Mouse (Mus musculus) layer of hippocampus, postnatal 25 days (tissue): ENCODE results near the gene Dgcr8. TPM values are rescaled to one million over a fixed set of nuclear protein-coding genes. Genes with fewer than 3 reads are reported as not detected.
"Not testable (repeated sequence)": the region's sequence is repeated elsewhere in the genome, so short reads cannot be mapped to it uniquely, and the experiment has no call there.

Experiments used
- DNase-seq, 2 experiments: peaks; one replicate each; pipeline ENCODE4 v3.0.0; 2022; ENCODE audit warnings: mixed read lengths in 2 of 2, low spot score in 1 of 2; ENCODE audit errors: extremely low spot score in 1 of 2
- total RNA-seq, 2 experiments: library from RNA; stranded (reverse); gene quantifications; 2 replicates each; pipeline ENCODE4 v1.2.3; 2021

The Dgcr8 gene
- total RNA-seq = 10 to 100 TPM; 38.6 to 40.3 TPM

DNA sequence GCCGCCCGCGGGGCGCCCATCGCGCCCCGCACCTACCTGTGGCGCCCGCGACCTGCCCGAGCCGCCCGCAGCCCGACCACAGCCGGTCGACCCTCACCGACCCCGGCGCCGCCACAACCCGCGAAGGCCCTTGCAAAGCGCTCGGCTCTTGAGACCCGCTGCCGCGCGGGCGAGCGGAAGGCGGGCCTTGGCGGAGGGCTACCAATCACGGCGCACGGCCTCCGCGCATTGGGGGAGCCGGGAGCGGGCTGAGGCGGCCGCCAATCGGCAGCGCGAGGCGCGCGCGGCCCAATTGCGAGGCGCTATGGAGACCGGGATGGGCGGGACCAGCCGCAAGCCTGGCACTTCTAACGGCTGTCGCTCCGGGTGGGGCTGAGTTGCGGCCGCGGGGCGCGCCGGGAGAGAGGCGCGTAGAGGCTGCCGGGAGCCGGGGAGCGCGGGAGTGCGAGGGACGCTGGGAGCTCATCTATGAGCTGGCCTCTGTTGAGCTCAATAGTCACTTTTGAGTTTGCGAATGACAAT lies at the start of gene Dgcr8:
Dgcr8 (minus strand) TSS at position 180 of the 522 bp plus-strand sequence.
- DNase-seq = peak; percentile 88 to 97

DNA sequence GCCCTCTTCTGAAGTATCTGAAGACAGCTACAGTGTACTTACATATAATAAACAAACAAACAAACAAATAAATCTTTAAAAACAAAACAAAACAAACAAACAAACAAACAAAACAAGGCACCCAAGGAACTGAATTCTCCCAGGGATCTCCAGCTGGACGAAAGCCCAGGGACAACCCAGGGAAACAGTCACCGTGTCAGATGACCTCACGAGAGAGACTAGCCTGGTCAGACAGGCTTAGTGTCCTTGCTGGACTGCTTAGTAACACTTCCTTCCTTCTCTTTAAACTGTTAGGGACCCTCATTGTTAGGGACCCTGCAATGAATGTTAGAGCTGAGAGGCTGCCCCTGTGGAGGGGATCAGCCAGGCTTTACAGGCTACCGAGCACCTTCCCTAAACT lies 48.2 kb upstream of the Dgcr8 start:
- DNase-seq = no peak

DNA sequence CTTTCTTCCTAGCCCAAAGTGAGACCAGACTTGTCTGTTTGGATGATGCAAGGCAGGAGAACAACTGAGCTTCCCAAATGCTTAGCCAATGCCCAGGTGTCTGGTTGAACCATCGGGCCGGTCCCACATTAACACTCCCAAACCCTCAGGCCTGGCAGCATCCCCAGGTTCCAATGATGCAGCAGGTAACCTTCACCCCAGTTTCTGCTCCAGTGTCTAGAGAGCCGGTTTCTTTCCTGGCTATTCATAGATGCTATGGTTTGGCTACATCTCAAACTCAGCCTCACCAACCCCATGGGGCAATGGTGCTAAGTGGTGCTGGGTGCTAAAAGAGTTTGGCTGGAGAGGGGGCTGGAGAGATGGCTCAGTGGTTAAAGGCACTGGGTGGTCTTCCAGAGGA lies 46.9 kb upstream of the Dgcr8 start:
- no peak for DNase-seq

DNA sequence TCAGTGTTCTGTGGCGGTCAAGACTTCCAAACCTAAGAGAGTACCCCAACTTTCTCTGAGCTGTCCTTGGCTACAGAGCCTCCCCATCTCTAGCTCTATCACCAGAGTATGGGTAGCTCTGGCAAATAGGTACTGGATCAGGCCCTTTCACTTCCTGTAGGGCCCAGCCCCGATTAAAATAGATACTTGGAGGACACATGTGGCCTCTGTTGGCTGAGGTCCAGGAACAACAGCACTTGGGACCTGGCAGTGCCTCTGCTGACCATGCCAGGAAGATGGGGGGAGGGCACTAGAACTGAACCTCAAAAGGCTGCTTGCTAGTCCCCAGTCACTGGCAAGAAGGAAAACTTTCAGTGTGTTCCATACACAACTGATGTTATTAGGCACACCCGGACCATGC lies 44.9 kb upstream of the Dgcr8 start:
- DNase-seq = no peak

DNA sequence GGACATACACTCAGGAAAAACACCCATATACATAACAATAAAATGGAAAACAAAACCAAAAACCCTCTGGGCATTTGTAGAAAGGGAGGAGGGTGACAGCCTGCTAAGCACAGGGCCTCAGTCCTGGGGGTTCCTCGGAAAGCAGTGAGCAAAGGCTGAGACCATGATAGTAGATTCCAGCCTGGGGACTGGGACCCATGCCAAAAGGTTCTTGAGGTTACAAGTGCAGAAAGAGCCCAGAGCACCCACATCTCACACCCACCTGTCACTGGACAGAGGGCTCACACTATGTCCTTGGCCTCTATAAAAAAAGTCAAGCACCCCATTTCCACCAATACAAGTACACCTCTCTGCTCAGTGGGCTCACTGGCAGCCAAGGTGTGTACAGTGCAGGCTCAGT lies 39.5 kb upstream of the Dgcr8 start:
- no peak for DNase-seq

DNA sequence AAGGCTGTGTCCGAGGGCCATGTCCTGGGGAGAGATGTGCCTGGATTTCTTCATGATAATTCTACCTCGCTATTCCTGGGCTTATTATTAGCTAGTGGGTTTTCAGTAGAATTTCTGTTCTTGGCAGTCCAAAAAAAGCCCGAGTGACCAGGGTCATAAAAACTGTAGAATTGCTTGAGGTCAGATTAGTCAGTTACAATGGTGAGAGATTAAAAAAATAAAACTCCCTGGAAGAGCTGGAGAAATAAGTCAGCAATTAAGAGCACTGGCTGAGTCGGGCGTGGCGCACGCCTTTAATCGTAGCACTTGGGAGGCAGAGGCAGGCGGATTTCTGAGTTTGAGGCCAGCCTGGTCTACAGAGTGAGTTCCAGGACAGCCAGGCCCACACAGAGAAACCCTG lies 38.9 kb upstream of the Dgcr8 start:
- no peak for DNase-seq

DNA sequence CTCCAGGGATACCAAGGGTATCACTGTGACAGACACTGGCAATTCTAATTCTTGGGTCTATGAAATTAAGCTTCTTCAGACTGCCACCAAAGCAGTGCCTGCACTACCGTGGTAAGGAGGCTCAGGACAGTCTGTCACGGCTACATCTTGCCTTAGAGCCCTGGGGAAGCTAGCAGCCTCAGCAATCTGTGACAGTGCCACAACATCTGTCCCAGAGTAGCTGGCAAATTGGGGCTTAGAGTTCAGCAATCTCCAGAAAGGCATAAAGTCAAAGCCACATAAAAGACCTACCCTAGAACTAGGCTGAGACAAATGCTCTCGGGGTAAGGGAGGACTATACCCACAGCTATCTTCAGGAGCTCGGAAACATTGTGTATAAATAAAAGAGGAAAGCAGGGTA lies 36.7 kb upstream of the Dgcr8 start:
- DNase-seq = no peak

DNA sequence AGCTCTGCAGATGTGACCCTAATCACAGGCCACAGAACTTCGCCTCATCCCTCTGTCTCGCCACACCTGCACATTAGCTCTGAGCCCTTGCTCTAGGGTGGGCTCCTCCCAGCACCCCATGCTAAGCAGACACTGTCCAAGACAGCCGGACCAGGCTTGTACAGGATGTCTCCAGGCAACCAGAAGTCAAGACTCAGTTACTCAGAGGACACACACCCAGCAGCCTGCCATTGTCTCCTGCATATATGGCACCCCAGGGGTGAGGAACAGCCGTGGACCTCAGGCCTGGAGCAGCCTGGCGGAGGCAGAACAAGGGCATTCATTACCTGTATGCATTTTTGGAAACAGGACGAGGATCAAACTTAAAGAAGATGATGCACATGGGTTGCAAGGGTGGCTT lies 35.0 kb upstream of the Dgcr8 start:
- DNase-seq = no peak

DNA sequence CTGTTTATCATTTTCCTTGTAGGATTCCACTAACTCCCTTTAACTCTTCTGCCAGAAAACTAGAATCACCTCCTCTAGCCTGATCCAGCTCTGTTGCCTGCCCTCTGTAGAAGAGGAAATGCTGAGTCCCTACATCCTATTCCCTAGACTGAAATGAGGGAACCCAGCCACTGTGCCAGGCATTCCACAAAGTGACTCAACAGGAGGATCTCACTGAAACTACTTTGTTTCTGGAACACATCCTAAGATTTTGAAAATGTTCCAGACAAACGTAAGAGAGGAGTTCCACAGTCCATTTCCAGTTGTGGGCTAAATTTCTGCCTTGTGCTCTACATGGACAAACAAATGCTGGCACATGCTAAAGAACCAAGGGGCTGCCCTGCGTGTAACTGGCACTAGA lies 34.4 kb upstream of the Dgcr8 start:
- DNase-seq = no peak

DNA sequence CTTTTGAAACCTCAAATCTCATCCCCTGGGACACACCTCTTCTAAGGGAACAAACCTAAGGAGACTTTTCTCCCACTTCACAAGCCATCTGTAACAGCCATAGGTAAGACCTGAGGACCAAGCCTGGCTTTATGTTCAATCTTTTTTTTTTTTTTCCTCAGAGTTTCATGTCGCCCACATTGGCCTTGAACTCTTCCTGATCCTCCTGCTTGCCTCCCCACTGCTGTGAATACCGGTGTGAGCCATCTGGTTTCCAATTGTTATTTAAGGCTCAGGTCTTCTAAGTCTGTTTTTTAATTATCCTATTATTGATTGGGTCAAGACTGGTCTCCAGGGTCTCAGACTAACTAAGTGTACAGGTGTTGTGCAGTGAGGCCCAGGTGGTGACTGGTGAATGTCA lies 32.4 kb upstream of the Dgcr8 start:
- no peak for DNase-seq

DNA sequence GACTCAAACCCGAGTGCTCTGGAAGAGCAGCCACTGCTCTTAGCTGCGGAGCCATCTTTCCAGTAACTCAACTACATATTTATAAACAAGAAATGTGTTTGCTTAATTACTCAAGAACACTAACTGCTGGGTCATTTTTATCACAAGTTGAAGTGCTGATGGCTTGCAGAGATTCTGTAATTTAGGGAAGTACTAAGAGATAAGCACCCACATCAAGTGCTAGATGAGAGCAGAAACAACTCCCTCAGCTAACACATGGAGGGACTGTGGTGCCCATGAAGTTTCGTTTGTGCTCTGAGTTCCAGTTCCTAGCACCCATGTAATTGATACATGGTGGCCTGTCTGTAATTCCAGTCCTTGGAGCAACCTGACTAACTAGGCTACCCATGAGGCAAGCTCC lies 29.9 kb upstream of the Dgcr8 start:
- no peak for DNase-seq

DNA sequence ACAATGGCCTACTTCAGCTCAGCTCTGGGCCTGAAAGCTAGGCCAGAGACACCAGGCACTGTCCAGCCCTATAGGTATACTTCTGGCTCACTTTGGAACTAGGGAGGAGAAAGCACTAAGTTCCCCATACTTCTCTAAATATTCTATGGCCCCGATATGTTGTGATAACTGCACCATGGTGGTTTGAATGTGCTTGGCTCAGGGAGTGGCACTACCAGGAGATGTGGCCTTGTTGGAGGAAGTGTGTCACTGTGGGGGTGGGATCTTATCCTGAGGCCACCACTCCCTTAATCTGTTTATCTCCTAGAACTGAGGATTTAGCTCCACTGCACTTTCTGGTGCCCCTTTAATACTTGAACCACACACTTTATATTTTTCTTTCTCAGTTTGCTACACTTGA lies 19.1 kb upstream of the Dgcr8 start:
- no peak for DNase-seq

DNA sequence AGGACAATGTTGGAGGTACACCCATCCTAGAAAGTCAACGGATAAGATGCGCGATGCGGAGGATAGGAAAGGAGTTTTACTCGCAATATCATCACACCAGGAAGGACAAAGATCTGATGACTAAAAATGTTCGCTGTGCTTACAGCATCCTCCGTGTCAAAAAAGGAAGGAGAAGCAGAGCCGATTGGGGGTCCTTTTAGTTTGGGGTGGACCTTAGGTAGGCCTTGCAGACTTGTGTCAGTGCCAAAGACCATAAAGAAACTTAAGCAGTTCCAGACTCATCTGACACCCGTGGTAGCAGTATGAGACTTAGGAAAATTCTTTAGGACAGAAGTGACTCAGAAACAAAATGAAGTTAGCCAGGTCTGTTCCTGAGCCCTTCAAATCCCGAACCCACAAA lies 568 bp upstream of the Dgcr8 start:
- not testable (repeated sequence) for DNase-seq

DNA sequence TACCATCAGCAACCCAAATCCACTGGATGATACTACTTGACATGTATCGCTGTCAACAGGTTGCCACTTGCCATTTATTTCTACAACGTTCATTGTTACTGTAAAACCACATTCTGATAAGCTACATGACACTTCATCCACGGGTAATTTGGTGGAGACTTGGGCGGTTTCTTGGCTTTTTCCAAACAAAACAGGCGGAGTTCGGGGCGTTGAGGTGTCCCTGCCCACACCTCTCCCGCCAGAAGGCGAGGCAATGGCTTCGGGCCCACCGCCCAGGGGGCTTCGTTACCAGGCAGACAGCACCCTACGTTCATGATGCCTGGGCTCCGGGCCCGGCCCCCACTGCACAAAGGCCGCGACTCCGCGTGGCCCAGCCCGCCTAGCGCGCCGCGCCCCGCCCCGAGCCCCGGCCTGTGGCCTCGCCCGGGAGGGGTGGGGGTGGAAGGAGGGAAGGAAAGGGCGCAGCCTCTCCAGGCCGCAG lies 425 bp downstream of the Dgcr8 start:
- peak in 1 of 2 experiments; percentile 29 for DNase-seq

DNA sequence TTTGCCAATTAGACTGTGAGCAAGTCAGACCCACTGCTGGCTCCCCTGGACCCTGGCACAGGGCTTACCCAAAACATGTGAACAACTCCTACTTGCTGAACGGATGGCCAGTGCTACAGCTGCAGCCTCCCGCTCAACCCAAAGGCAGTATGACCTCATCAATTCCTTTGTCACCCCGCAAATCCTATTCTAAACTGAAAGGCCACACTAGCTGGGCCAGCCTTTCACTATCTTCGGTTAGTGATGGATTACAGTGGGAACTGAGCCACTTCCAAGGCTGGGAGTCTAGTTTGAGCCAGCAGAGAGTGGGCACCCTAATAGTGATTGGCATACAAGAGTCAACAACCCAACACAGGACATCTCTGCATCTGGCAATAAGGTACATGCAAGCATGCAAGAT lies 880 bp downstream of the Dgcr8 start:
- no peak for DNase-seq

DNA sequence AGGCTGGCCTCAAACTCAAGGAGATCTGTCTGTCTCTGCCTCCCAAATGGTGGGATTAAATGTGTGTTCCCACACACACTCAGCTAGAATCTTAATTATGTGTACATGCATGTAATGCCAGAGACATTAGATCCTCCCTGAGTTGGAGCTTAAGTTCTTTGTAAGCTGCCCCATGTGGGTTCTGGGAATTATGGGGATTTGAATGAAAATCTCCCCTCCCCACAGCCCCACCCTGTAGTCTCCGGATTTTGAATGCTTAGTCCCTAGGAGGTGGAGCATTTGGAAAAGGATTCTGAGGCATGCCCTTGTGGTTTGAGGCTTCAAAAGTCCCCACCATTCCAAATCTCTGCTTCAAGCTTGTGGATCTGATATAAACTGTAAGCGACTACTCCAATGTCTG lies 13.9 kb downstream of the Dgcr8 start:
- DNase-seq = no peak

DNA sequence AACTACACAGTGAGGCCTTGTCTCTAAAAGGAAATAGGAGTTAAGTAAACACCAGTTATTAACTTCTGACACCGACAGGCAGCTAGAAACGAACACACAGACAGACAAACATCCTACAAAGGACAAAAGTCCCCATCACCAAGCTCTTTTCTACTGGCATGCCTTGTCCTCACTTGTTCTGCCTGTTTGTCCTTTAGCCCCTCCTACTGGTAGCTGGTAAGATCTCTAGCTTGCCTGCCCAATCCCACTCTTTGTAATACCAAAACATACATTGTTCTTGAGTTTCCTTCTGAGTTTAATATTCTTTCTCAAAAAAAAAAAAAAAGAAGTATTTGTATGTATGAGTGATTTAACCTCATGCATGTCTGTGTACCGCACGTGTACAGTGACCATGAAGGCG lies 20.9 kb downstream of the Dgcr8 start:
- DNase-seq = no peak

DNA sequence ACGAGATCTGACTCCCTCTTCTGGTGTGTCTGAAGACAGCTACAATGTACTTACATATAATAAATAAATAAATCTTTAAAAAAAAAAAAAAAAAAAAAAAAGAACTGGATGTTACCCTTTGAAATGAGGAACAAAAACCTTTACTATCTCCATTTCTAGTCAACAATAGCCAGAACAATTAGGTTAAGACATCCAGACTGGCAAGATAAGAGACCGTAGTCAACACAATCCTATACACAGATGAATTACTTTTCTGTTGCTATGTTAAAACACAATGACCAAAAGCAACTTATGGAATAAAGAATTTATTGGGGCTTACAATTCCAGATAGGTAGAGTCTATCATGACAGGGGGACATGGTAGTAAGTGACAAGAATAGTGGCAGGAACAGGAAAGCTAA lies 24.0 kb downstream of the Dgcr8 start:
- no peak for DNase-seq

DNA sequence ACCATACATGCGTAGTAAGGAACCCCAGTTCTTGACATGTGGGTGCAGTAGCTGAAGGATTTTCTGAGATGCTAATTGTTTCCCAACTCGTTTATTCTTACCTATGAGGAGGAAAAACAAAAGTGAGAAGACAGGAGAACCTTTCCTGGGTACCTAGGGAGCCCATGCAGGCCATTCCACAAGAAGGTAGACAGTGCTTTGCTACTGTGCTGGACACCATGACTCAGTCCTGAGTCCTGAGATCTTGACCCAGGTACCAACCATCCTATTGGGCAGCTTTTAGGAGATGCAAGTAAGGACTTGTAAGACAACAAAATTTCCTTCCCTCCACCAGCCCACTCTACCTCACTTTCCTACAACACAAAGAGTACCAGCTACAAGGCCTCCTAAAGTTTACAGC lies 30.8 kb downstream of the Dgcr8 start, which contains the start of gene Gm49776:
Gm49776 (minus strand) TSS at position 101 of the 400 bp plus-strand sequence.
- DNase-seq = no peak

DNA sequence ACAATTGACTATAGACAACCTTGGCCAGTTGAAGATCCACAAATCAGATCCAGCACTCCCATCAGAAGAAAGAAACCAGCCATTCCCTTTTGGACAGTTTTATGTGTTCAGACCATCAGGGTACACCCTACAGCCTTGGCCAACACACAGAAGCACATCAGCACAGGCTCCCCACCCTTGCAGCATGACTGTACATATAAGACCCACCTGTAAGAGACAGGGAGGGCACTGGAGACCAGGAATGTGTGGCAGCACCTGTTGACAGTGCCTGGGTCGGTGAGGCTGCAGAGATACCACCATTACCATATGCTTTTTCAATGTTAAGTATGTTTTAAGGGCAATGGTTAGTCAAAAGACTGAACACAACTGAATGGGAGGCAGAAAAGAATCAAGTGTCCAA lies 35.2 kb downstream of the Dgcr8 start:
- no peak for DNase-seq

DNA sequence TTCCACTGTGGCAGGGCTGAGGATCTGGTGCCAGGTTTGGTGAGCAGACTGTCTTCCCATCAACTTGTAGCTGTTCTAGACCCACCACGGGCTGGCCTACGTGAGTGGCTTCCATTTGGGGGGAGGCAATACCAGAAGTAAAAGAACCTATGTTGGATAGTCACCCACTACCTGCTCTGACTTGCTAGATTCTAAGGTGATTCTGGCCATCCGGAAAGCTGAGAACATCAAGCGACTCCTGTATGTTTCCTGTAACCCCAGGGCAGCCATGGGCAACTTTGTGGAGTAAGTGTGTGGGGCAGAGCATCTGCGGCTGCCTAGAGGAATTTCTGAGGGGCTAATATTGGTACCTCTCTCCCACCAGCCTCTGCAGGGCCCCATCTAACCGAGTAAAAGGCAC lies 36.3 kb downstream of the Dgcr8 start:
- DNase-seq = no peak

DNA sequence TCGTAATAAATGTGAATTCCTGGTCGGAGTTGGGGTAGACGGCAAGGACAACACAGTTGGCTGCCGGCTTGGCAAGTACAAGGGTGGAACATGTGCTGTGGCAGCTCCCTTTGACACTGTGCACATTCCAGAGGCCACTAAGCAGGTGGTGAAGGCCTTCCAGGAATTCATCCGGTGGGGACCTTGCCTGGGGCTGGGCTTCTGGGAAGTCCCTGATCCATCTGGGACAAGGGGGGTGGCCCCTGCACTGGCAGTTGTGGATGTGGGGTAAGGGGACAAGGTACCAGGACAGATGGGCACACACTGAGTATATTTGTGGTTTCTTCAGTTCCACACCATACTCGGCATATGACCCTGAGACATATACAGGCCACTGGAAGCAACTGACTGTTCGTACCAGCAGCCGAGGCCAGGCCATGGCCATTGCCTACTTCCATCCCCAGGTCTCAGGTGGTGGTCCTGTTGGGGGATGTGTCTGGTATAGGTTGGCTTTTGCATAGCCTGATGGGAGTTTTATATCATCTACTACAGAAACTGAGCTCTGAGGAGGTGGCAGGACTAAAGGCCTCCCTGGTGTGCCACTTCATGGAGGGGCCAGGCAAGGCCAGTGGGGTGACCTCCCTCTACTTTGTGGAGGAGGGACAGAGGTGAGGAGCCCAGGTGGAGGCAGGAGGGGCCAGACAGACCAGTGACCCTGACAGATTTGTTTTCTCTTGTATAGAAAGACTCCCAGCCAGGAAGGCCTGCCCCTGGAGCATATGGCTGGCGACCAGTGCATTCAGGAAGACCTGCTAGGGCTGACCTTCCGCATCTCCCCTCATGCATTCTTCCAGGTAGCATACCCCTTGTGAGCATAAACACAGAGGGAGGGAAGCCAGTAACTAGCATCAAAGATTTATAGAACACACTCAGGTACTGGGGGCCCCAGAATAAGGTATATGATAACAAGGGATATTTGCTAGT lies 37.9 kb downstream of the Dgcr8 start:
- DNase-seq = no peak
